Mouse (Mus musculus) forebrain, postnatal 0 days (tissue): ENCODE data around the gene Ganc. TPM values are rescaled to one million over a fixed set of nuclear protein-coding genes. Genes with fewer than 3 reads are reported as not detected.
A peak's percentile ranks its signal among the peaks of the same experiment; 100 is the strongest.

Experiments used
- ATAC-seq: fragments of 200-750 bp; cut with Nextera tagmentation; 2 replicates; pipeline ENCODE4 v1.8.0; 2017; ENCODE audit warnings: mild to moderate bottlenecking, moderate library complexity
- DNase-seq: peaks from one replicate; pipeline ENCODE4 v3.0.0-alpha.2; 2015
- H3K27ac ChIP-seq: fragments of 300-500 bp; sonication (generic); 2 replicates; pipeline ENCODE4 v1.5.1; 2014; ENCODE audit warnings: low read depth, mild to moderate bottlenecking, antibody characterized with exemption, low read length, moderate library complexity, mixed read lengths
- H3K27me3 ChIP-seq: fragments of 300-500 bp; sonication (generic); 2 replicates; pipeline ENCODE4 v1.6.1; 2014; ENCODE audit warnings: mild to moderate bottlenecking, low read length, mixed read lengths; ENCODE audit not compliant: insufficient read depth
- H3K36me3 ChIP-seq: fragments of 300-500 bp; sonication (generic); 2 replicates; pipeline ENCODE4 v1.6.1; 2014; ENCODE audit warnings: mild to moderate bottlenecking, moderate library complexity; ENCODE audit not compliant: insufficient read depth
- H3K4me1 ChIP-seq: fragments of 300-500 bp; sonication (generic); 2 replicates; pipeline ENCODE4 v1.6.1; 2014; ENCODE audit warnings: antibody characterized with exemption; ENCODE audit not compliant: insufficient read depth
- H3K4me2 ChIP-seq: fragments of 300-500 bp; sonication (generic); 2 replicates; pipeline ENCODE4 v1.6.1; 2014; ENCODE audit warnings: low read depth, mild to moderate bottlenecking, moderate library complexity
- H3K4me3 ChIP-seq: fragments of 300-500 bp; sonication (generic); 2 replicates; pipeline ENCODE4 v1.5.1; 2014; ENCODE audit warnings: low read depth, low read length, mixed read lengths
- H3K9ac ChIP-seq: fragments of 300-500 bp; sonication (generic); 2 replicates; pipeline ENCODE4 v1.6.1; 2014; ENCODE audit warnings: mild to moderate bottlenecking
- H3K9me3 ChIP-seq: fragments of 300-500 bp; sonication (generic); 2 replicates; pipeline ENCODE4 v1.6.1; 2016; ENCODE audit warnings: low read length
- CTCF ChIP-seq: sonication (generic); IDR thresholded peaks from 2 replicates; pipeline ENCODE4 v1.5.1; 2016; ENCODE audit warnings: antibody characterized with exemption, control low read depth, low read depth
- WGBS: fragments of 180-500 bp; shearing (Covaris S2); extraction: QIAGEN DNeasy Blood & Tissue Kit; methylation state at CpG from one replicate; pipeline ENCODE4 v1.1.7; 2014; 5-methylcytosine and 5-hydroxymethylcytosine counted together
- polyA plus RNA-seq: library from polyadenylated mRNA; unstranded; fragments of >200 nt; fragmentation: Nextera tagmentation; extraction: Ambion mirVana; gene quantifications from 2 replicates; pipeline ENCODE4 v1.2.1, GENCODE M21; 2015
- total RNA-seq: library from RNA; depleted of rRNA; stranded (reverse); fragments of >200 nt; gene quantifications from 2 replicates; pipeline ENCODE4 v1.2.3, GENCODE M21; 2014; rRNA removed

The Ganc gene
- total RNA-seq (5.8 and 7.7 TPM in 2 replicates), polyA plus RNA-seq (5.2 and 6.9 TPM in 2 replicates)

DNA sequence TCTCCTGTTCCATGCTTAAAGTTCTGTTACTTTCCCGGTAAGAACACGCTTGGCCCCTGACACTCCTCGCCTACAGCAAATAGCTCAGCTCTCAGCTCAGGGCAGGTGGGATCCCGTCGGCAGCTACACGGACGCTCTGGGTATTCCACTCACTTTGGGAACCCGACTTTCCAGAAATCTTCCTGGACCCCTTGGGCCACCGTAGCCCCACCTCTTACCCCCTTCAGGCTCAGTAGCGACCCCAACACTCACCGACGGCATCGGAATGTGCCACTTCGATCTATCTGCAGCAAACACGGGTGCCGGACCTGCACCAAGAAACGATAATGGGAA is at the start of gene Ganc:
Gene Ganc (plus strand): TSS at position 244 of the 333 bp plus-strand sequence.
- Histone ChIP-seq H3K27ac (peak within 1 kb of the TSS; percentile 87), H3K4me1 (peaks cover 4% of the 10 kb centered on the region; the same call in 1 of the 2 replicates), H3K9ac (peak within 1 kb of the TSS; percentile 60), H3K4me2 (peak within 1 kb of the TSS; percentile 69), H3K36me3 (no peaks in the 10 kb centered on the region), H3K4me3 (peak within 1 kb of the TSS; percentile 74), H3K27me3 (no peaks in the 10 kb centered on the region), H3K9me3 (no peaks in the 10 kb centered on the region)
- DNase-seq (no peak), ATAC-seq (peak; percentile 80)
- TF ChIP-seq CTCF: peak; percentile 35; the same call in 1 of the 2 replicates
- WGBS: under 1% methylated on average over 17 of the region's 17 CpGs

DNA sequence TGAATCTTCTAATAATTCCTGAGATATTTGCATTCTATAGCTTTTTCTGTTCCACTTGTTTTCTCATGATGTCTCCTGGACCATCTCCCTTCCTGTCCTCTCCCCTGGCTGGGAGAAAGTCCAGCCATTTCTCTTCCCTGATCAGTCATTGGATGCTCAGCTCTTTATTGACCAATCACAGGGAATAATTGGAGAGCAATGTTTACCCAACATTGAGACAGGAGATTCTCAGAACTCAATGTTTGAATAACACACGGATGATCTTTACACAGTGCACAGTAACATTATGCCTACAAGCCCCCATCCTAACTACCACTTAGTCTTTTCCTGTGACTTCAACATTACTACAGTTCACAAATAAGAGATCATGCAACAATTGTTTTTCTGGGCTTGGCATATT is 43.3 kb upstream of the Ganc start:
- no peaks in the 10 kb centered on the region for H3K27me3 ChIP-seq
- no peak overlapping the region for H3K27ac ChIP-seq
- H3K36me3 ChIP-seq: peaks cover 47% of the 10 kb centered on the region
- WGBS: 65% methylated on average over 1 of the region's 1 CpGs
- no peak for DNase-seq
- no peaks in the 10 kb centered on the region for H3K4me1 ChIP-seq
- no peak overlapping the region for H3K9ac ChIP-seq
- no peaks in the 10 kb centered on the region for H3K9me3 ChIP-seq
- no peak for TF ChIP-seq CTCF
- no peak for ATAC-seq
- no peak overlapping the region for H3K4me2 ChIP-seq
- no peak overlapping the region for H3K4me3 ChIP-seq

DNA sequence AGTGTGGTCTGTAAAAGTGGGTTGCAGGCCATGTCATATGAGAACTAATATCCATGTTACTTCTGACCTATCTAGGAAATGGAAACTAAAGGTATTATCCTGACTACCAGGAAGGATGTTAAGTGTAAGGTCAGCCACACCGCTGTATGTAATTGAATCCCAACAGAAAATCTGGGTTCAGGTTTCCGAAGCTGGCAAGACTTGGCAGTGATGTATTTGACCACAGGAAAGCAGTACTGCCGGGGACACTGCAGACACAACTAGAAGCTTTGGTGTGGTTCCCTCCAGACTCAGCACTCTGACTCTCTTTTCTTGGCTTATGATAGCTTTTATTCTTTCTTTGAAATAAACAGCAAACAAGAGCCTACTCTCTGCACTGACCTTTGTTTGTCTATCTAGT is 37.2 kb upstream of the Ganc start:
- peaks cover 48% of the 10 kb centered on the region for H3K36me3 ChIP-seq
- no peaks in the 10 kb centered on the region for H3K27me3 ChIP-seq
- no peak overlapping the region for H3K27ac ChIP-seq
- H3K9me3 ChIP-seq: no peaks in the 10 kb centered on the region
- DNase-seq (no peak), ATAC-seq (no peak)
- H3K4me1 ChIP-seq: no peaks in the 10 kb centered on the region
- no peak overlapping the region for H3K9ac ChIP-seq
- TF ChIP-seq CTCF: no peak
- 93% methylated on average over 3 of the region's 3 CpGs for WGBS
- H3K4me3 ChIP-seq: no peak overlapping the region
- H3K4me2 ChIP-seq: no peak overlapping the region

DNA sequence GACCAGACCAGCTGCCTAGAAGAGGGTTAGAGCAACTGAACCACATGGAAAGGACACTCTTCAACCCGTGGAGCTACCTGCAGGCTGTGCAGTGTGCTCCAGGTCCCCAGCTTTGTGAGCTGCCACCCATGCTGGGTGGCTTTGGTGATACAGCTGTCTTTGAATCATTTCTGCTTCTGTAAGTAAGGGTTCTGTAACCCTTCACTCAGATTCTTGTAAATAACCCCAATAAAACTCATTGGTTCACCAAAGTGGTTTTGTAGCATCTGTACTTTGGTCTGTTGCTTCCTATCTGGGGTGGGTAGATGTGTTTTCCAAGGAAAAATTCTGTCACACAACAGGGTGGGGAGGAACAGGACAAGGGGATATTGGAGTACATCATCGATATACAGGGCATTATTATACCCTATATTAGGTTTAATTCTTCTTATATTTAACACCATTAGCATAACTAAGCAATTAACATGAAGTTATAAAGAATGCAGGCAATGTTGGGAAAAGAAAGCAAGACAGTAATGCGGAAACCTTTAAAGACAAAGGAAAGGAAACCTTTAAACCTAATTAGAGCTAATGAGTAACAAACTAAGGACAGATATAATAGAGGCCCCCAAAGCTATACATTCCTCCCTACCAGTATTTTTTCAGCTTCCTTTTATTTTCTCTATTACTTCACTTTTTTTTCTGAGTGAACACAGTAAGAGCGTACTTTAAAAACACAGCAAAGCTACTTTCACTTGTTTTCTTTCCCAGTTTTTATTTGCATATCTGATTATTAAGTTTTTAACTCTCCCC is 36.1 kb upstream of the Ganc start:
- no peak overlapping the region for H3K4me2 ChIP-seq
- no peak overlapping the region for H3K4me3 ChIP-seq
- H3K4me1 ChIP-seq: no peaks in the 10 kb centered on the region
- H3K9me3 ChIP-seq: no peaks in the 10 kb centered on the region
- no peak overlapping the region for H3K27ac ChIP-seq
- H3K36me3 ChIP-seq: peaks cover 51% of the 10 kb centered on the region
- no peaks in the 10 kb centered on the region for H3K27me3 ChIP-seq
- no peak for TF ChIP-seq CTCF
- WGBS: 87% methylated on average over 4 of the region's 4 CpGs
- ATAC-seq (no peak), DNase-seq (no peak)
- H3K9ac ChIP-seq: no peak overlapping the region

DNA sequence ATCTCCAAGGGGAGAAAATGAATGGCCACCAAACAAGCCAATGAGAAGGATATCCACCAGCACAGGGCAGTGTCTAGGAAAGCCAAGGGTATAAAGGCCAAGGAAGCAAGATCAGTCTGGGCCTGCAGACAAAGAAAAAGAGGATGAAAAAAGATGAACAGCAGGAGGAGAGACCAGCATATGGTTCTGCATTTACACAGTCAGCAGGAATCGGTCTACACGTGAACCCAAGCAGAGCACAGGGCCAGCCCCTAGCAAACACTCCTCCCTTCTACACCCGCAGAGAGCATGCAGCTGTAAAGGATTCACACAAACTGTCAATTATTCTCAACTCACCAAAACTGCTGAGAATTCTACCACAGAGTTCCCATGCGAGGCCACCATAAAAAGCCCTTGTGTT is 29.8 kb upstream of the Ganc start:
- ATAC-seq (no peak), DNase-seq (no peak)
- Histone ChIP-seq H3K4me2 (no peak overlapping the region), H3K4me1 (no peaks in the 10 kb centered on the region), H3K4me3 (no peak overlapping the region), H3K36me3 (peaks cover 48% of the 10 kb centered on the region), H3K27ac (no peak overlapping the region), H3K9me3 (no peaks in the 10 kb centered on the region), H3K27me3 (no peaks in the 10 kb centered on the region), H3K9ac (no peak overlapping the region)
- 78% methylated on average over 4 of the region's 4 CpGs for WGBS
- no peak for TF ChIP-seq CTCF

DNA sequence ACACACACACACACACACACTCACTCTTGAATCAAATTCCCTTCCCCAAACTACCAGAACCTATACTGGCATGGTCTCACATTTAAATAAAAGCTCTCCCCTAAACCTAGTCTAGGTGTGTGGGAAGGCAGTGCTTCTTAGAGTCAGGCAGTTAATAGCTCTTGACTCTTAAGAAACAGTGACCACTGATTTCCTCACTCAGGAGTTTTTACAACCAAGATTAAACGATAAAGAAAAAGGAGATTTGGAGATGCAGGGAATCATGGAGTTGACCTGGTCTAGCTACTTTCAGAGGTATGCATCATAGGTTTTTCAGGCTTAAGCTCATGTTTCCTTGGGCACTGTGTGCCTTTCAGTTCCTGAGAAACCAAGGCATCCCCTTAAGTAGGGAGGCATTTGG is 17.4 kb upstream of the Ganc start:
- ATAC-seq: no peak
- 98% methylated on average over 1 of the region's 1 CpGs for WGBS
- Histone ChIP-seq H3K9me3 (no peaks in the 10 kb centered on the region), H3K4me2 (no peak overlapping the region), H3K4me1 (no peaks in the 10 kb centered on the region), H3K4me3 (no peak overlapping the region), H3K27me3 (no peaks in the 10 kb centered on the region), H3K36me3 (peaks cover 42% of the 10 kb centered on the region), H3K27ac (no peak overlapping the region), H3K9ac (no peak overlapping the region)
- TF ChIP-seq CTCF: no peak
- no peak for DNase-seq

DNA sequence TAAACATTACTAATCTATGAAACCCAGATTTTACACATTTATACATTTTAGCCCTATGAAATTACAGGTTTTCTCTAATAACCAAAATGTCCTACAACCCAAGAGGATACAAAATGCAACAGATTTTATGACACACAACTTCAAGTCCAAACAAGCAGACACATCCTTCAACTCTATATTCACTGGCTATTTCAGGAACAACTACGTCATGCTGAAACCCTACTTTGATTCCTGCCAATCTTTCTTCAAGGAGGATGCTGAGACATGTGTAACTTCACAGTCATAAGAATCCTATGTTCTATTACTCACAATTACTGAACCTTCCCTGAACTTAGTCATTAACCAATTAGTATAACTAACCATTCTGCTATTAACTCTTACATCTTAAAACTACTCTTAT is 16.4 kb upstream of the Ganc start:
- DNase-seq (no peak), ATAC-seq (no peak)
- 90% methylated on average over 1 of the region's 1 CpGs for WGBS
- TF ChIP-seq CTCF: no peak
- H3K4me1 ChIP-seq: no peaks in the 10 kb centered on the region
- H3K27ac ChIP-seq: no peak overlapping the region
- H3K9me3 ChIP-seq: no peaks in the 10 kb centered on the region
- H3K9ac ChIP-seq: no peak overlapping the region
- no peaks in the 10 kb centered on the region for H3K27me3 ChIP-seq
- H3K4me2 ChIP-seq: no peak overlapping the region
- H3K36me3 ChIP-seq: peaks cover 36% of the 10 kb centered on the region
- no peak overlapping the region for H3K4me3 ChIP-seq
